In the genomic region with DNA sequence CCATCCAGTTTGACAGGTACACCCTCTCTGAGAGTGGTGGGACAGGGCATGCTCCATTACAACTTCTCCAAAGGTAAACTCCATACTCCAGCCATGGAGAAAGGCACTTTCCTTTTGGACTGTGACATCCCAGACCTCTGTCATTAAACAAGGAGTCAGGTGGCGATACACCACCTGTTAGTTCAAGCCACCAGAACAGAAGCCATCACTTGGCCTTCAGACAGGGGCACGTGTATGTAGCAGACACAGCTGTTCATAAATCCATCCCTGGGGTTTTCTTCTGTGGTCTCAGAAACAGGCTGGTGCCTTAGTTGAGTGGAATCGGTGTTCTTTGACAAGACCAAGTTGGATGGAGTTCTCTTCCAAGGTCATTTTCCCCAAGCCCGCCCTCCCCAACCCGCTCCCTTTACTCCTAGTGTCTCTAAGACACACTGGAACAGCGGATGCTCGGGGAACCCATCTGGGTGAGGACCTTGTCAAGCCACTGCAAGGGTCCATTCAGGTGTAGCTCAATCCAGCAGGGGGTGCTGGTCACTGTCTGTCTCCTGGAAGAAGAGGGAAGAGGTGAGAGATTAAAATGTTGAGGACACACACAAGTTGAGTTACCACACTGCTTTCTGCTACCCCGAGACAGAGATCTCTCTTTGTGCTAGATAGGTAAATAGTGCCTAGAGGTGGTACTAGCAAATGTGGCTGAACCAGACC, we compare ENCODE assay signal across 8 mouse cellular contexts. TPM values are rescaled to one million over a fixed set of nuclear protein-coding genes. Genes with fewer than 3 reads are reported as not detected.
DNase-seq lines count a peak whose midpoint lies in the region; ATAC-seq and TF ChIP-seq lines count a peak whose summit lies in the region.
"Had no signal": no experiment of that assay in that cellular context is flagged by ENCODE, and none has a peak within 500 bp of the region (broad histone marks: within the 10 kb centered on the region; RNA-seq: fewer than 3 reads in every experiment).

No protein-coding gene starts in this region.

- in situ Hi-C loops in ES-E14 (cut with MboI; ENCODE audit: low sequenced_read_pairs in 2 of 2, unreplicated experiment in 2 of 2) = loop anchor here in 1 of 2 experiments (25.0 kb wide), 1 partner anchor 187 kb away; no protein-coding TSS in a partner anchor

- ATAC-seq in kidney, postnatal 0 days (replicated peaks; ENCODE audit: low FRiP score, low read depth) = no peak
- ATAC-seq in forebrain, embryonic 14.5 days = no peak

- no peak for DNase-seq in kidney, postnatal 0 days (ENCODE audit: low spot score)
- DNase-seq in kidney, postnatal 14 days = no peak
- peak; percentile 15 for DNase-seq in ES-E14 (ENCODE audit: low read depth, low spot score)
- peak; percentile 56 for DNase-seq in adrenal gland, postnatal 25 days
- DNase-seq in retina, embryonic 14.5 days (ENCODE audit: low spot score) = peak; percentile 53
- no peak for DNase-seq in forebrain, embryonic 14.5 days (ENCODE audit: low spot score)
- DNase-seq in cerebellum, adult 8-10 months = no peak

- H3K36me3 ChIP-seq in kidney, postnatal 0 days (ENCODE audit: insufficient read depth, low read length) = peaks cover 50% of the 10 kb centered on the region
- peaks cover 2% of the 10 kb centered on the region; the same call in 1 of the 2 replicates for H3K36me3 ChIP-seq in ES-E14 (ENCODE audit: control insufficient read depth, insufficient read depth, low read length, poor library complexity, severe bottlenecking)
- H3K36me3 ChIP-seq in forebrain, embryonic 14.5 days (ENCODE audit: control insufficient read depth, insufficient read depth, low read length) = peaks cover 26% of the 10 kb centered on the region; the same call in 1 of the 2 replicates

- WGBS in kidney, postnatal 0 days = 79% methylated on average over 8 of the region's 8 CpGs
- 87% methylated on average over 8 of the region's 8 CpGs for WGBS in forebrain, embryonic 14.5 days

- peaks cover 6% of the 10 kb centered on the region for H3K4me1 ChIP-seq in kidney, postnatal 0 days (replicated peaks; ENCODE audit: insufficient read depth, low read length)
- peaks cover 0 to 2% of the 10 kb centered on the region in 2 experiments; a peak in 1 of 4 replicates for H3K4me1 ChIP-seq in ES-E14 (ENCODE audit: control insufficient read depth in 2 of 2, insufficient read depth in 2 of 2, low read length in 2 of 2, poor library complexity in 1 of 2)
- peaks cover 8% of the 10 kb centered on the region for H3K4me1 ChIP-seq in forebrain, embryonic 14.5 days (ENCODE audit: control insufficient read depth, insufficient read depth, low read length)

- no peak overlapping the region for H3K4me3 ChIP-seq in kidney, postnatal 0 days (replicated peaks; ENCODE audit: low read depth, low read length)
- no peak overlapping the region for H3K4me3 ChIP-seq in ES-E14 (ENCODE audit: insufficient read depth in 1 of 2, low read depth in 1 of 2, low read length in 2 of 2, poor library complexity in 1 of 2, severe bottlenecking in 1 of 2)
- H3K4me3 ChIP-seq in forebrain, embryonic 14.5 days (ENCODE audit: low read depth, low read length) = no peak overlapping the region
- H3K4me3 ChIP-seq: neural tube, embryonic 13.5 days had no signal

- no peak overlapping the region for H3K4me2 ChIP-seq in kidney, postnatal 0 days (ENCODE audit: low read length)
- H3K4me2 ChIP-seq in forebrain, embryonic 14.5 days (ENCODE audit: low read length) = no peak overlapping the region
- H3K4me2 ChIP-seq: neural tube, embryonic 13.5 days had no signal

- no peak overlapping the region for H3K27ac ChIP-seq in kidney, postnatal 0 days
- H3K27ac ChIP-seq in ES-E14 (ENCODE audit: insufficient read depth, low read depth, low read length, poor library complexity, severe bottlenecking) = no peak overlapping the region
- H3K27ac ChIP-seq in forebrain, embryonic 14.5 days (ENCODE audit: low read depth, low read length) = no peak overlapping the region

- peak; percentile 67 for TF ChIP-seq CTCF in kidney, postnatal 0 days (IDR thresholded peaks at IDR 0.05; ENCODE audit: low read depth)

- H3K27me3 ChIP-seq in kidney, postnatal 0 days (ENCODE audit: insufficient read depth, low read length) = no peaks in the 10 kb centered on the region
- H3K27me3 ChIP-seq in forebrain, embryonic 14.5 days (replicated peaks; ENCODE audit: control insufficient read depth, insufficient read depth, low read length) = no peaks in the 10 kb centered on the region
- H3K27me3 ChIP-seq: neural tube, embryonic 13.5 days had no signal

- H3K9me3 ChIP-seq in kidney, postnatal 0 days (replicated peaks; ENCODE audit: low read length) = no peaks in the 10 kb centered on the region
- H3K9me3 ChIP-seq in ES-E14 (ENCODE audit: control insufficient read depth, insufficient read depth, low read depth, low read length) = no peaks in the 10 kb centered on the region
- H3K9me3 ChIP-seq in forebrain, embryonic 14.5 days (replicated peaks; ENCODE audit: control insufficient read depth, low read length) = no peaks in the 10 kb centered on the region
- H3K9me3 ChIP-seq: neural tube, embryonic 13.5 days had no signal

- H3K9ac ChIP-seq in kidney, postnatal 0 days (ENCODE audit: low read depth, low read length) = no peak overlapping the region
- no peak overlapping the region for H3K9ac ChIP-seq in ES-E14 (ENCODE audit: insufficient read depth, low read depth, low read length, poor library complexity, severe bottlenecking)
- no peak overlapping the region for H3K9ac ChIP-seq in forebrain, embryonic 14.5 days (ENCODE audit: low read length)
- H3K9ac ChIP-seq: neural tube, embryonic 13.5 days had no signal

TF ChIP-seq in ES-E14, 5 proteins besides CTCF, POLR2A, EP300 and RAD21:
- no peak for TF ChIP-seq ZNF384 (IDR thresholded peaks at IDR 0.05; ENCODE audit: low read depth, low read length)
- no peak for TF ChIP-seq HCFC1 (IDR thresholded peaks at IDR 0.05; ENCODE audit: borderline replicate concordance, insufficient read depth, low read length)
- no peak for TF ChIP-seq CHD2 (IDR thresholded peaks at IDR 0.05; ENCODE audit: low read depth, low read length)
- TF ChIP-seq ZC3H11A (IDR thresholded peaks at IDR 0.05; ENCODE audit: borderline replicate concordance, low read depth, low read length) = no peak
- TF ChIP-seq MAFK (IDR thresholded peaks at IDR 0.05; ENCODE audit: insufficient read depth, low read depth, low read length) = no peak

RNA-seq across cellular contexts. Expression of gene Aagab, which starts 47.5 kb away (rescaled TPM):
- polyA plus RNA-seq in kidney, postnatal 0 days (2015; fragmentation: Nextera tagmentation; extraction: Ambion mirVana) = 29.0 and 32.2 TPM in 2 replicates
- 15.9 and 16.3 TPM in 2 replicates for total RNA-seq in ES-E14 (2012; rRNA removed)
- total RNA-seq in adrenal gland, postnatal 25 days (2021) = 26.6 and 33.1 TPM in 2 replicates
- polyA plus RNA-seq in forebrain, embryonic 14.5 days (2014; fragmentation: Nextera tagmentation; extraction: Ambion mirVana) = 50.1 and 61.6 TPM in 2 replicates

RNA-seq across cellular contexts. Expression of gene Iqch, which starts 47.7 kb away (rescaled TPM):
- 0.08 and 0.11 TPM in 2 replicates for polyA plus RNA-seq in kidney, postnatal 0 days (2015; fragmentation: Nextera tagmentation; extraction: Ambion mirVana)
- total RNA-seq in ES-E14 (2012; rRNA removed) = 0.05 and 0.18 TPM in 2 replicates
- total RNA-seq in adrenal gland, postnatal 25 days (2021) = 0.15 TPM in 1 of 2 replicates, not detected in the other
- 0.06 and 0.07 TPM in 2 replicates for polyA plus RNA-seq in forebrain, embryonic 14.5 days (2014; fragmentation: Nextera tagmentation; extraction: Ambion mirVana)

Comparison
In these comparisons a context has a peak if more than half of its experiments do, and no peak if none do; other contexts are left out.
1. DNase-seq: peak in ES-E14 (single experiment), adrenal gland, postnatal 25 days (single experiment) and retina, embryonic 14.5 days (single experiment); none in kidney, postnatal 0 days (single experiment), kidney, postnatal 14 days (single experiment), forebrain, embryonic 14.5 days (single experiment) and cerebellum, adult 8-10 months (single experiment).